Mouse (Mus musculus) testis, postnatal 14 days (tissue): ENCODE results near the gene Nckap5l.

ENCODE experiments used
- DNase-seq: peaks from one replicate; pipeline ENCODE4 v3.0.0; 2021; ENCODE audit warnings: low spot score

The Nckap5l gene

DNA sequence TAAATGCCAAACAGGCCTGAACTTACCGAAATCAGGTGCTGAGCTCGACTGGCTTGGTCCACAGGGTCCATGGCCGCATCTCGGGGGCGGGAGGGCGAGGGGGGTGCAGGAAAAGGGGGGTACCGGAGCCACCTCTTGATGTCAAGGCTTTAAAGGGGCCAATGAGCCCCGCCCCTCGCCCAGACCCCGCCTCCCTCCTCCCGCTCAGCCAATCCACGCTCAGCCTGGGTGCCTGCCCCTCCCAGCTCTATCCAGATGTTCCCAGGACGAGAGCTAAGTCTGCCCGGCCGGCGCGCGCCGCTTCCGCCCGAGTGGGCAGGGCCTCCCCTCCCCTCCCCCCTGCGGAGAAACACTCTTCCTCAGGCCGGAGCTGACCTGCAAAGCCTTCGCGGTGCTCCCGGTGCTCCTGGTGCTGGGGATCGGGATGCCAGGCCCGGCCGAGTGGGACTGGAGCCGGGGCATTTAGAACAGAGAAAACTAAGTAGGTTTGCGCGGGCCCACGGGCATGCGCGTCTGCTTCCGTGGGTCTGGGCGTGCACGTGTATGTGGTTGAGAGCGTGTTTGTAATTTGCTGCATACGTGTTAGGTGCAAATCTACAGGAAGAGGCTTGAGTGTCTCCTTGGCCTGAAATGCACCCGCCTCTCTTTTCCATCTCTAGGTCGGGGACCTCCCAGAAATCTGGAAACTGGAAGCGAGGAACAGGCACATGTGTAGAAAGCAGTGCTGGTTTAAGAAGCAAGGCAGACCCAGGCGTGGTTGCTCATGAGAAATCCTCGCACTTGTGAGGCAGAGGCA lies at the start of gene Nckap5l:
Nckap5l (minus strand) TSS at position 143 of the 796 bp plus-strand sequence.
- DNase-seq: peak; percentile 90

DNA sequence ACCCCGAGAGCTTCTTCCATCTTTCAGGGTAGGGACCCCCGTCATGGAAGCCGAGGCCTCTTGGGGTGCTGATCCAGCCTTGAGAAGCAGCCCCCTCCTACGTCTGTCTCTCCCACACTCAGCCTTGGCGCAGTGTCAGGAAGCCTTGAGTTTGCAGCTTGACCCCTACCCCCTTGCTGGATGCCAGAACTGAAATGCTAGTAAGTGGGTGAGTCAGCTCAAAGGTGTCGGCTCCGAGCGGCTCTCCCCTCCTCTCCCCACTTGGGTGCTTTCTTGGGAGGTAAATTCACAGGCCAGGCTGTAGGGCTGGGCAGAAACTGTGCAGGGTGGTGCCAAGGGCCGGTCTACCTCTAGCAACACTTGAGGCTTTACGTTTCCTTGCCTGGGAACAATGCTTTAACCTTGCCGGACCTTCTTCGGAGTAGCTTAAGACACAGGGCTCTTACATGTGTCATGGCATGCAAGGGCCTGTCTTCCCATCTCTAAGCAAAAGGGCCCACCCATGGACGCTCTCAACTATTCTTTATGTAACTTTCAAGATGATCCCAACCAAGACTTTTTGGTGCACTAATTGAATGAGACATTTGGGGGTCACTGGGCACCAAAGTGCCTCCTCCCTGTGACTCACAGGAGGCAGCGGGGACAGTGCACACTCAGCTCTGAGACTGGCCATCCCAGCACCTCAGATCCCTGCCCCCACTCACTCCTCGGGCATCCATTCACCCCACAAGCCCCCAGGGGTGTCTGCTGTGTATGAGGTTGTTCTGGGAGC lies 48.0 kb upstream of the Nckap5l start:
- DNase-seq: no peak

DNA sequence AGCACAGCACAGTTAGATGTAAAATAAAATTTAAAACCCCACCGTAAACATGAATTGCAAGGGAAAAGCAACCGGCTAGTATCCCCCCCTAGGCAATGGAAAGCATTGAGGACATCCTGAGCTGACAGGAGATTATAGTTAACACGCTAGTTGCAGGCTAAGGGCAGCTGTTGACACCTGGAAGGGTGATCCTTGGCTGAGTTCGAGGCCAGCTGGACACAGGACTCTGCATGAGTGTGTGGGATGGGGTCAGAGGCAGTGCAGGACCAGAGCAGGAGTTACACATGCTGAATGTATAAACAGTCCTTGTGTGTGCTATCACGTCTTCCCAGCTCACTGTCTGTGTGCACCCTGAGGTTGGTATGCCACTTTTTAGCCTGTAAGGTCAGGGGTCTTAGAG lies 45.7 kb upstream of the Nckap5l start:
- DNase-seq: no peak

DNA sequence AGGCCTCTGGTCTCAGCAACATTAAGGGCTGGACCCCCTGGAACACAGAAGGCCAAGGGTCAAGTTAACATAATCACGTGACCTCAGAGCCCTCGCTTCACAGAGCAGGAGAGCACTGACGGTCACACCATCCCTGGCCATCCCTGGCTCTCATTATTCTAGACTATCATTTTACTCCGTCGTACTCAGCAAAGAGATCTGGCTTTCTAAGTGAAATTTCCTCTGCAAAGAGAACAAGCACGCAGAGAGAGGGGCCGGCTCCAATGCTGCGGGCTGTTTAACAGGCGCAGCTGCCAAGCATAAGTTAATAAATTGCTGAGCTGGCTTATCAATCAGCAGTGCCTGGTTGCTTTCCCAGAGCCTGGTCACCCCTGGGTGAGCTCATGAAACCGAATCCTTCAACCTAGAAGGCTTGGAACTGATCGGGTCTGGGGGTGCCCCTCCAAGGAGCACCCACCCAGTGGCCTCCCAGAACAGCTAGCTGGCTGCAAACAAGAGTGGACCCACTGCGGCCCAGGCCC lies 44.8 kb upstream of the Nckap5l start:
- no peak for DNase-seq

DNA sequence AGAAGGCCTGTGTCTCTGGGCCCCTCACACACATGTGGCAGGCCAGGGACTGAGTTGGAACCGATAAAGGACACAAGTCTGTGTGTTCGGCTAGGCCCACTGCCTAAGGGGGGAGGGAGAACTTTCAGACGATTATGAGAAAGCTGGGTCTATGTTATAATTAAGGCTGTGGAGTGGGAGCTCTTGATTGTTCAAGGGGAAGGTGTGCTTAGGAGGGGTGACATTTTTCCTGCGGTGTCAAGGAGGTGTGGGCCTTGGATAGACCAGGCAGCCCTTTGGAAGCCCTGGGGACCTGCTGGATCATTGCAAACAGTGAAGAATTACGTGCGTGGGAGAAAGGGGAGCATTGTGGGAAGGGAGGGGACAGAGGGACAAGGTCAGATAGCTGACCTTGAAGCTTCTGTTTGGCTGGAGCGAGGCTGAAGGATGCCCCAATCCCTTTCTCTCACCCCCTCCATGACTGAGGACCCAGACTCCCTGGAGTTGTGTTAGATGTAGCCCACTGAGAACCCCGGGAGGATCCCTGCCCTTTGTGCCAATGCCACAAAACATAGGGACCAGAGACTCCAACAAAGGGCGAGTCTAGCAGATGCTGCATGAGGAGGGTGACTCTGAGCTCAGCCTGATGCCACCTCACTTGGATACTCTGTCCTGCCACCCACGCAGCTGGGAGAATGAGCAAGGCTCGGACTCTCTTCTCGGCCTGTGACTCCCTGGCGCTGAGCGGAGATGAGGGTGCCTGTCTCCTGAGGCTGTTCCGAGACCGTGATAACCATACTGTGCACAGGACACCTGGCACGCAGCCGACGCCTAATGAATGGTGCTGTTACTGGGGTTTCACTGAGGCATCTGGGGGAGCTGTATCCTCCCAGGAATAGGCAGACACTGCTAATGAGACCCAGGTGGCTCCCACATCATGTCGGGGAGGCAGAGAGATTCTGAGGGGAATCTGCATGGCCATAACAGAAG lies 44.0 kb upstream of the Nckap5l start:
- peak; percentile 86 for DNase-seq

DNA sequence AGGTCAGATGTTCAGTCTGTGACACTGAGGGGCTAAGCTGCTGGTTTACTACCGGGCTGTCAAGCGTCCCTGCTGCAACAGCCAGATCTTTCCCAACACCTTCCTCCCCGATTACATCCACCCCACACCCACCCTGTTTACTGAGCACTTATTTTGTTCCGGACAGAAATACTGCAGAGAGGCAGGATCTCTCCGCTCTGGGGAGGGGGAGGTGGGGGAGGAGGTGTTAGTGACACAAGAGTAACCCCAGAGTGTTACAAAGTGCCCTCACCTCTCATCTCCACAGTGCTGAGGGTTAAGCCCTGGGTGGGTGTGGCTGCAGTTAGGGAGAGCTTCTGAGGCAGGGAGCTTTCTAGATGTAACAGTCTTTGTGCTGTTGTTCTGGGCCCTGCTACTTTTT lies 42.8 kb upstream of the Nckap5l start:
- no peak for DNase-seq

DNA sequence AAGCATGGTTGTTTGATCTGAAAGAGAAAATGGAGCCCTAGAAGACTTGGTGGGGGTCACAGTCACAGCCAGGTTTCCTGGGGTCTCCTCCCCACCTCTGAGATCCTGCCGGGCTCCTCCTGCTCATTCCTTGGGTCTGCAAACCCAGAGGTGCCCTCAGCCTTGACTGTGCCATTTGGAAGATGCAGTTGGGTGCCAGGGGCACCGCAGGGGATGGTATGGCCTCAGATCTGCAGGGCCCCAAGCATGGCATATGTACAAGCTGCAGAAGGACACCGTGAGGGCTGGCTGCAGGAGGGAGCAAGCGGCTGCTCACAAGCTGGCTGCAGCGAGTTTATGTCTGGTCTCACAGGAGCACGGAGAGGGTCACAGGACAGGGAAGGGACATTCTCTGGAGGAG lies 42.2 kb upstream of the Nckap5l start:
- no peak for DNase-seq

DNA sequence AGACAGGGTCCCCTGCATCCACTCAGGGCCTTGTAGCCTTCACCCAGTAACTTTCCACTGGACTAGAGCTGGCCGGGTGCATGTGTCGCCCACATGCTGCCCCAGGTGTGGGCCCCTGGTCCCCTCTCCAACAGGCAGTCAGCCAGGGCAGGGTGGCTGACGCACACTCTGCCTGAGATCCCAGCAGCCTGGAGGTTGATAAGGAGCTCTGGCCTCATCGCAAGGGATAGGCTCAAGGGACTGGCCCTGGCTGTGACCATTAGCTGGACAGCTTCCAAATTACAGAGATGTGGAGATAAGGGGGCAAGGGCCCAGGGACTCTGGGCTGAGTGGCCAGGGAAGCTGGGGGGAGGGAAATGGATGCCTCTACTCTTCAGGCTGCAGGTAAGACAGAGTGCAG lies 41.2 kb upstream of the Nckap5l start:
- peak; percentile 61 for DNase-seq

DNA sequence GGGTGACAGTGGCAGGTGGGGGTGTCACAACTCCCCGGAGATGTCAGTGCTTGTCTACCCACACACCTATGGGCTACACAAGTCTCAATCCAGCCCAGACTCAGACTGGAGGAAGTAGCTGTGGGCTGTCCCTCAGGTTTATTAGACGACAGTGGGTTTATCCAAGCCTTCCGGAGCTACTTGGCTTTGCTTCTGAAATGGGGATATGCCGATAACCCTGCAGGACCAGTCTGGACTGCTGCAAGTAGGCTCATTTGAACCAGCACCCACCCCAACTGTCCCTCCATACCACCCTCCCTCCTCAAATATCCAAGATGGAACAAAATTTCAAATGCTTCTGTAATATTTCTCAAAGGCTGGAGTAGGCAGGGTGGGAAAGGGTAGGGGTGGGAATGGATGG lies 40.8 kb upstream of the Nckap5l start:
- no peak for DNase-seq

DNA sequence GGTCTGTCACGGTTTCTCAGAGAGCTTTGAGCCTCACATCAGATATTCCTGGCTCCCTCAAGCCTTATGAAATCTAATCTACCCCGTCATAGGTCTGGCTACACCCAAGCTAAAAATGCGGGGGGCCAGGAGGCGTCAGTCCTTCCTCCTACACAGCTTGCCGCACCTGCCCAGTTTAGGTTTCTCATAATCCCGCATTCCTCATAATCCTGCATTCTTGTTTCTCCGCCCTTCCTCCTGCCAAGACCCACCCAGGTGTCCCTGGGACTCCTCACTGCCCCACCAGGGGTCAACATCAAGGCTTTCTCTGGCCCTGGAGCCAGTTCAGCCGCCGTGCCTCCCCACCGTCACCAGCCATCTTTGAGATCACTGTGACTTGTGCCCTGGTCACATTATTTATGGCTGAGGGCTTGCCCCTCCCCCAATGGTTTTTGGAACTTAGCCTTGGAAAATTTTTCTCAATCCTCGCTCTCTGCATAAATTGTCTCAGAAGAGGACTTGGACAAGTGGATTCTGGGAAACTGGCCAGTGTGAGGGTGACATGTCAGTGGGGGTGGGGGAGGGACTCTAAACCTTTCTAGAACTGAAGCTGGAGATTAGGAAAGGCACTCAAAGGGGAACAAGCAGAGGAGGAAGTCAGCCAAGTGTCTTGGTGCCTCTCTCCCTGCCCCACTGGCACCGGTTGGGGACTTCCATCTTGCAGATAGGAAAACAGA lies 40.1 kb upstream of the Nckap5l start:
- DNase-seq: peak; percentile 46

DNA sequence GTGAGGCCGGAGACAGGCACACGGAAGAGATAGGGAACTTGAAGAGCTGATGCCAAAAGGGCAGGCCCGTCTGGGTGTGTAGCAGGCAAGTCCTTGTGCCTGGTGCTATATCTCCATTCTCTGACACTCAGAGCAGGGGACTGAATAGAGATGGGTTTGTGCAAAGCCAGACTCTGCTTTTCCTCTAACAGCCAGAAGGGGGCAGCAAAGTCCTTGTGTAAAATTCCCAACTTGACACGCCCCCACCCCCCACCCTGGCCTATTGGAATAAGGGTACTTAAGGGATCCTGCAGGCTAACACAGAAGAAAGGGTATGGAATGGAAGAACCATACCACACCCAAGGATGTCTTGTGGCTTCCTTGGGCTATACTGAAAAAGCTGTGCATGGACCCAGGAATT lies 39.5 kb upstream of the Nckap5l start:
- peak; percentile 47 for DNase-seq

DNA sequence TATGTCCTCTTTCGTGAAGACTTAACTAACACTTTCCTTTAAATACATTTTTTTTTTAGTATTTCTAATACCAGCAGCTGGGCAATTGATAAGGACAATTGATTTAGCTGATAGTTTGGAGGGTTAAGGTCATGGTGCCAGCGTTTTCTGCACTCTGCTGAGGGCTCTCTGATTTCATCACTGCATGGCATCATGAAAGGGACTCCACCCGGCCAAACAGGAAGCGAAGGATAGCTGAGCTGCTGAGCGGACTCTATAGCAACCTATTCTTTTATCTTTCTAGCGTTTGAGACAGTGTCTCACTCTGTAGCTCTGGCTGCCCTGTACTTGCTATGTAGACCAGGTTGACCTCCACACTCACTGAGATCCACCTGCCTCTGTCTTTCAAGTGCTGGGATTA lies 27.2 kb upstream of the Nckap5l start:
- no peak for DNase-seq

DNA sequence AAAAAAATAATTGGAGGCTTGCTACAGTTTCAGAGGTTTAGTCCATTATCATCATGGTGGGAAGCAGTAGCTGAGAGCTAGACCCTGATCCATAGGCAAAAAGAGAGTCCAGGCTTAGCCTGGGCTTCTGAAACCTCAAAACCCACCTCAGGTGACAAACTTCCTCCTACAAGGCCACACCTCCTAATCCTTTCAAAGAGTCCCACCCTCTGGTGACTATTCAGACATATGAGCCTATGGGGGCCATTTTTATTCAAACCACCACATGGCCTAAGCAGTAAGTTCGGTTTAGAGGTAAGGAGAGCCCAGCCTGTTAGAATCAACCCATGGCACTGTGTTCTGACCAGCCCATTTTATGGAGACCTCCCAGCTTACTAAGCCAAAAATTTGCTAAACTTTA lies 18.3 kb upstream of the Nckap5l start:
- DNase-seq: no peak

DNA sequence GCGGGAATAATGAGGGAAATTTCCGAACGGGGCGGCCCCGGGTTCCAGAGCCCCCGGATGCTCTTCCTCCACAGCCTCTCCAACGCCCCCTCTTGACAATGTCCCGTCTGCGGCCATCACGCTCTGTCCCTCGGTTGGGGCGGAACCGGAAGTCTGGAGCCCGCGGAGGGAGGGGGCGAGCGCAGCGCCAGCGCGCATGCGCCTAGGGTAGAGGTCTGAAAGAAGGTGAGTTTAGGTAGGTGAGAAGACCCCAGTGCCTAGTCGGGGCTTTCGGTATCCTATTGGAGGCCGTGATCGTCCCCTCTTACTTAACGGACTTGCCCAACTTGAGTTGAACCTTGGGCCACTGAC lies 17.0 kb upstream of the Nckap5l start, which contains the start of gene Bcdin3d:
Bcdin3d (minus strand) TSS at position 155 of the 351 bp plus-strand sequence.
- peak; percentile 88 for DNase-seq

DNA sequence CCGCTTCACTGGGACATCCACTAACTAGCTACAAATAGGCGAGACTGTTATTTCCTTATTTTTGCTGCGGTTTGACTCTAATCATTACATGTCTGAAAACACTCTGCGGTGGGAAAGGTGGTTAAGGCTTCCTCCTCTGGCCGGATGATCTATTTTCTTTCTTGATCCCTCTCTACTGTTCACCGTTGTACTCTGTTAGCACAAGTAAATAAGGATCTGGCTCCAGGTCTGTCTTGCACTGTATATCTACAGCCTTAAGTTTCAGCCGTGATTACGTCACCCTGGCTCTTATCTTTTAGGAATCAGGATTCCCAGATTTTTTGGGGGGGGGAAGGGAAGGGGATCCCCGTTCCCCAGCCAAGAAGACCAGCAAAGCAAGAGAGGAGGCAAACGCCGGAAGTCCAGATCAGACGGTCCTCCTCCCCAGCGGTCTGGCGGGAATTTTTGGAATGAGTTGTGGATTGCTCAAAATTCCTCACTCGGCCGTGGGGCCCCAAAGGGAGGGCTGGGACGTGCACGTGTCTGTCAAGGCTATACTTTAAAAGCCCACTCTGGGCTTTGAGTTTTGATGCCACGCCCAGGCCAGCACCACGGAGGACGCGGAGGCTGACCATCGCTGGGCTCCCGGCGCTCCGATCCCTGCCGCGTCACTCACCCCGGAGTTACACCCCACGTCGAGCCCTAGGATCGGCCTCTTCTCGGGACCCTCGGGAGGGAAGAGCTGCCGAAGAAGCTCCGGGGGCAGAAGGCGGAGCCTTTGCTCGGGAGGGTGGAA lies 16.4 kb upstream of the Nckap5l start:
- DNase-seq: peak; percentile 59

DNA sequence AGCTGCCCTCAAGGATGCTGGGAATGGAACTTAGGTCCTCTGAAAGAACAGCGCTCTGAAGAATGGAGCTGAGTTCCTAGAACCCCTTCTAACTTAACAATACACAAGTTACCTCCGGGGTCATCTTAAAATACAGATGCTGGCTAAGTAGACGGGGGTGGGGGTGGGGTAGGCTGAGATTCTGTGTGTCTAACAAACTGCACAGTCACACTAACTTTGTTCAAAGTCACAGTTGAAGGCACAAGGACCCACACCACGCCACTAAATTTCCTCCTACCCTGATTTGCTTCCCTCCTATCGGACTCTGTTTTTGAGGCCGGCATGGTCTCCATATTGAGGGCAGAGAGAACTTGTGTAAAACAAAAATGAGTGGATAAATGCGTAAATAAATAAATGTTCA lies 15.4 kb upstream of the Nckap5l start:
- DNase-seq: no peak

DNA sequence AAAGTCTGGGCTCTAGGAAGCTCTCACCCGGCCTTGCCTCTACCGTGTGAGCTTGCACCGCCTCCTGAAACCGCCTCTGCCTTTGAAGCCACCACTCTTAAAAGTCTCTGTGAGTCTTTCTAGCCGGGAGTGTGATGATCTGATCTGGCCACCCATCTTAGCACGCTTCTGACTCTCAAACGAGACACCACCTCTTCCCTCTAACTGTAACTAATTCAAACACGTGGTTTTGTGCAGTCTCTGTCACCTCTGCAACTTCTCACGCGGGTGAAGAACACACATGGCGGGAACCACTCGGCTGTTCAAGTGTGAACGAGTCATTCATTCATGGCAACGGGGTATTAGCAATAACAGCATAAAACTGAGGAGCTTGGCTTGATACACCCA lies 14.1 kb upstream of the Nckap5l start:
- DNase-seq: no peak

DNA sequence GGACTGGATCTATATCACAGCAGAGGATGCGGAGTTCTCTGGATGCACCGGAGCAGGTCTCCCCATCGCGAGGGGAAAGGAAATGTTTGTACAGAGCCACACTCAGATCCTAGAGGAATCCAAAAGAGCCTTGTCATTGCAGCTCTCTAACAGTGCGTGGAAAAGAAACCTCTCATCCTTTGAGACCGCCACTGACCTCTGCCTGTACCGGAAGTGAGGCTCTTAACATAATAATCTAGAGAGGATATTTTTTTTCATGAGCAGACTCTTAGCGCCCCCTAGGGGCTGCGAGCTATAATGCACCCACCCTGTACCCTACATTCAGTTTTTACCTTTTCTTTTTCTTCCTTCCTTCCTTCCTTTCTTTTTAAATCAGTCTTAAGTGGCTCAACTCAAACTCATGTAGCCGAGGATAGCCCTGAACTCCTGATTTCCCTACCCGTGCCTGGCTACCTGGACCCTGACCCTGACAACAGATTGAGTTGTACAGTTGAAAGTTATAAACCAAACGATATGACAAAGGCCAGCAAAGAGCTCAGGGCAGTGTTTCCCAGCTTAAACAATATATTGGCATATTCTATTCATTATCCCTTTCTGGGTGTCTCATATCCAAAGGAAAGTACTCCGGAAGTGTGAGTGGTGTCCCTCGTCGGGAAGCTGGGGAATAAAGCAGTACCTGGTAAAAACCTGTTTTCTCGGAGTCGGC lies 13.6 kb upstream of the Nckap5l start:
- peak; percentile 37 for DNase-seq

DNA sequence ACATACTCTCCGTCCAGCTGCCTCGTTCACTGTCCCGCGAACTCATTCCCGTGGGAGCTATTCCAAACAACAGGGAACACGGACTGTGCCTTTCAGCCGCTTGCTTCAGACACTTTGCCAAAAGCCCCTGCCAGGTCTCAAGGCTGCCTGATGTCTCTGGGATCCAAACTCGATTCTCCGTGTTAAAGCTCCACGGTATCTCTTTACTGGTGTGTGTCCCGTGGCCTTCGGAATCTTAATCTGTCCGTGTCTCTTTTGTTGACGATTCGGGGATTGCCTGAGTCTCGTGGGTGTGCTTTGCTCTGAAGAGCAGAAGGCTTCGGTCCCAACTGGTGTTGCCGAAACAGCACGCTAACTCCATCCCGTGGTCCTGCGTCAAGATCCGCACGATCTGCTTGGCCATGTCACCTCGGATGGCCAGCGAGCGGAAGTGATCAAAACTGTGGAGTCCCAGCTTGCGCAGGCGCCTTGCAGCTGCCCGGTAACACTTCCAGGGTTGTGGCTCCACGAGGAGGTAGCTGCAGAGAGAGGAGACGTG lies 12.7 kb upstream of the Nckap5l start:
- peak; percentile 67 for DNase-seq

DNA sequence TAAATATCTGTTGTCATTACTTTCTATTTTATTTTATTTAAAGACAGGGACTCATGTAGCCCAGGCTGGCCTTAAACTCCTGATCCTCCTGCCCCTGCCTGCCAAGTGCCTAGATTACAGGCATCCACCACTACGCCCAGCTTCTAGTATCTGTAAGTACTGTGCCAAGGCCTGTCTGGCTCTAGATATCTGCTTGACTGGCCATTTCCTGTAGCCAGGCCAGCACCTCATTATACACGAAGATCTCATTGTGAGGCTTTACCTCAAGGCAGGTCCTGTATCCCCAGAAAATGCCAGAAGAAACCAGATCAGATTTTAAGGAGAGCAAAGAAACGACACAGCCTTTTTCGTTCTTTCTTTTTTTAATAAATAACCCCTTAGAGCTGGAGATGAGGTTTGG lies 12.2 kb upstream of the Nckap5l start:
- DNase-seq: no peak
